ENCODE assay signal across 8 mouse cellular contexts in the genomic region with DNA sequence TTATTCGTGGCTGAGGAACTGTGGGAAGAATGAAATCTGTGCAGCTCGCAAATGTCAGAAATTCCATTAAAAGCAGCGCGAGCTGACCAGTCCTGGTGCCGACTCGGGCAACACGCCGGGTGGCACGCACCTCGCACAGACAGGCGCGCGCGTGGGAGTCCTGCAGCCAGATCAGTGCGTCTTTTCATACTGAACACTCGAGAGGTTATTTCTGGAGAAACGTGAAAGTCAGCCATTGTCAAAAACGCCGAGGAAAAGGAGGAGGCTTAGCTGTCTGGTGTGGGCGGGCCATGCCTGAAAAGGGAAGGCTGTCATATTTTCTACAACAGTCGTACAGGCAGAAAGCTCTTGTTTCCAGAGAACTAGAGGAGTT. TPM values are rescaled to one million over a fixed set of nuclear protein-coding genes. Genes with fewer than 3 reads are reported as not detected.
DNase-seq lines count a peak whose midpoint lies in the region; ATAC-seq and TF ChIP-seq lines count a peak whose summit lies in the region.

No protein-coding gene starts in this region.

- peak overlapping the region; percentile 93 for H3K27ac ChIP-seq in heart, postnatal 0 days (ENCODE audit: low read depth)
- H3K27ac ChIP-seq in ES-E14 (ENCODE audit: insufficient read depth, low read depth, low read length, poor library complexity, severe bottlenecking) = no peak overlapping the region
- H3K27ac ChIP-seq in forebrain, embryonic 10.5 days = peak overlapping the region; percentile 98
- H3K27ac ChIP-seq in limb, embryonic 14.5 days (replicated peaks; ENCODE audit: low read depth, low read length) = peak overlapping the region; percentile 100
- peak overlapping the region; percentile 98 for H3K27ac ChIP-seq in neural tube, embryonic 15.5 days (replicated peaks)

- intact Hi-C loops in heart, postnatal 10 days (cut with DNase I) = loop anchor here (5.0 kb wide), 1 partner anchor 156 kb away; a partner anchor contains a TSS

- no peaks in the 10 kb centered on the region for H3K36me3 ChIP-seq in heart, postnatal 0 days (replicated peaks; ENCODE audit: control insufficient read depth, insufficient read depth, low read length)
- H3K36me3 ChIP-seq in ES-E14 (ENCODE audit: control insufficient read depth, insufficient read depth, low read length, poor library complexity, severe bottlenecking) = no peaks in the 10 kb centered on the region; the same call in 1 of the 2 replicates
- peaks cover 9% of the 10 kb centered on the region for H3K36me3 ChIP-seq in forebrain, embryonic 10.5 days (replicated peaks)
- no peaks in the 10 kb centered on the region for H3K36me3 ChIP-seq in limb, embryonic 14.5 days (ENCODE audit: control insufficient read depth, insufficient read depth, low read length)
- no peaks in the 10 kb centered on the region for H3K36me3 ChIP-seq in neural tube, embryonic 15.5 days

- in situ Hi-C loops in ES-E14 (cut with MboI; ENCODE audit: low sequenced_read_pairs in 2 of 2, unreplicated experiment in 2 of 2) = no loop called here

- no peak overlapping the region for H3K9ac ChIP-seq in heart, postnatal 0 days (replicated peaks; ENCODE audit: low read depth, low read length)
- peak overlapping the region; percentile 62 for H3K9ac ChIP-seq in ES-E14 (ENCODE audit: insufficient read depth, low read depth, low read length, poor library complexity, severe bottlenecking)
- H3K9ac ChIP-seq in limb, embryonic 14.5 days (ENCODE audit: low read depth, low read length, severe bottlenecking) = peak overlapping the region; percentile 58
- H3K9ac ChIP-seq in neural tube, embryonic 15.5 days (replicated peaks) = peak overlapping the region; percentile 73

- 5% methylated on average over 21 of the region's 21 CpGs for WGBS in heart, postnatal 0 days
- WGBS in forebrain, embryonic 10.5 days = 4% methylated on average over 21 of the region's 21 CpGs
- WGBS in limb, embryonic 14.5 days = under 1% methylated on average over 21 of the region's 21 CpGs
- WGBS in neural tube, embryonic 15.5 days = 1% methylated on average over 21 of the region's 21 CpGs

- H3K4me1 ChIP-seq in heart, postnatal 0 days (ENCODE audit: control insufficient read depth, insufficient read depth) = peaks cover 29% of the 10 kb centered on the region
- H3K4me1 ChIP-seq in ES-E14 (ENCODE audit: control insufficient read depth in 2 of 2, insufficient read depth in 2 of 2, low read length in 2 of 2, poor library complexity in 1 of 2) = peaks cover 0 to 7% of the 10 kb centered on the region in 2 experiments; a peak in 2 of 4 replicates
- H3K4me1 ChIP-seq in forebrain, embryonic 10.5 days = peaks cover 28% of the 10 kb centered on the region
- H3K4me1 ChIP-seq in limb, embryonic 14.5 days (ENCODE audit: control insufficient read depth, insufficient read depth, low read length) = peaks cover 10% of the 10 kb centered on the region
- peaks cover 37% of the 10 kb centered on the region for H3K4me1 ChIP-seq in neural tube, embryonic 15.5 days

- ATAC-seq in heart, postnatal 0 days (ENCODE audit: insufficient read depth, low read depth) = peak; percentile 1; the same call in 1 of the 2 replicates
- peak; percentile 1 for ATAC-seq in limb, embryonic 14.5 days (ENCODE audit: low FRiP score, low read depth)
- peak; percentile 33 for ATAC-seq in neural tube, embryonic 15.5 days (ENCODE audit: low FRiP score)
- ATAC-seq in inflammation-experienced regulatory T-cells, adult 6 months = no peak

- no peak for DNase-seq in heart, postnatal 0 days (ENCODE audit: low spot score)
- DNase-seq in heart, postnatal 10 days = no peak
- DNase-seq in ES-E14 (ENCODE audit: low read depth, low spot score) = no peak
- DNase-seq in forebrain, embryonic 10.5 days (ENCODE audit: extremely low spot score, low spot score) = no peak
- peak; percentile 40 for DNase-seq in limb, embryonic 14.5 days (ENCODE audit: low spot score)
- DNase-seq in adrenal gland, postnatal 36 days = no peak

- H3K9me3 ChIP-seq in heart, postnatal 0 days (replicated peaks; ENCODE audit: control insufficient read depth, low read length) = no peaks in the 10 kb centered on the region
- no peaks in the 10 kb centered on the region for H3K9me3 ChIP-seq in ES-E14 (ENCODE audit: control insufficient read depth, insufficient read depth, low read depth, low read length)
- H3K9me3 ChIP-seq in forebrain, embryonic 10.5 days = no peaks in the 10 kb centered on the region
- no peaks in the 10 kb centered on the region for H3K9me3 ChIP-seq in limb, embryonic 14.5 days (ENCODE audit: control insufficient read depth, low read length)
- H3K9me3 ChIP-seq in neural tube, embryonic 15.5 days (replicated peaks) = no peaks in the 10 kb centered on the region

- no peaks in the 10 kb centered on the region for H3K27me3 ChIP-seq in heart, postnatal 0 days (ENCODE audit: control insufficient read depth, insufficient read depth, low read length)
- H3K27me3 ChIP-seq in forebrain, embryonic 10.5 days (ENCODE audit: poor library complexity, severe bottlenecking) = no peaks in the 10 kb centered on the region
- no peaks in the 10 kb centered on the region for H3K27me3 ChIP-seq in limb, embryonic 14.5 days (ENCODE audit: control insufficient read depth, insufficient read depth, low read length)
- no peaks in the 10 kb centered on the region for H3K27me3 ChIP-seq in neural tube, embryonic 15.5 days (replicated peaks)

- no peak for TF ChIP-seq EP300 in heart, postnatal 0 days (IDR thresholded peaks at IDR 0.05; ENCODE audit: low read depth)

- TF ChIP-seq CTCF in heart, postnatal 0 days (IDR thresholded peaks at IDR 0.05; ENCODE audit: low read depth) = no peak

- no peak for TF ChIP-seq POLR2A in limb, embryonic 14.5 days (IDR thresholded peaks at IDR 0.05; ENCODE audit: borderline replicate concordance, extremely low read depth, insufficient read depth, insufficient read length)

- peak overlapping the region; percentile 58 for H3K4me2 ChIP-seq in heart, postnatal 0 days (ENCODE audit: low read depth, low read length)
- peak overlapping the region; percentile 90 for H3K4me2 ChIP-seq in limb, embryonic 14.5 days (replicated peaks; ENCODE audit: low read depth, low read length, severe bottlenecking)
- H3K4me2 ChIP-seq in neural tube, embryonic 15.5 days = peak overlapping the region; percentile 93

- H3K4me3 ChIP-seq in heart, postnatal 0 days (ENCODE audit: low read depth, low read length) = peak overlapping the region; percentile 36
- peak overlapping the region; percentile 45 to 99 for H3K4me3 ChIP-seq in ES-E14 (ENCODE audit: insufficient read depth in 1 of 2, low read depth in 1 of 2, low read length in 2 of 2, poor library complexity in 1 of 2, severe bottlenecking in 1 of 2)
- peak overlapping the region; percentile 99 for H3K4me3 ChIP-seq in forebrain, embryonic 10.5 days
- peak overlapping the region; percentile 91 for H3K4me3 ChIP-seq in limb, embryonic 14.5 days (replicated peaks; ENCODE audit: low read length)
- peak overlapping the region; percentile 89 for H3K4me3 ChIP-seq in neural tube, embryonic 15.5 days (replicated peaks)

TF ChIP-seq in ES-E14, 5 proteins besides CTCF, POLR2A, EP300 and RAD21:
- TF ChIP-seq MAFK (IDR thresholded peaks at IDR 0.05; ENCODE audit: insufficient read depth, low read depth, low read length) = no peak
- no peak for TF ChIP-seq ZC3H11A (IDR thresholded peaks at IDR 0.05; ENCODE audit: borderline replicate concordance, low read depth, low read length)
- no peak for TF ChIP-seq CHD2 (IDR thresholded peaks at IDR 0.05; ENCODE audit: low read depth, low read length)
- TF ChIP-seq ZNF384 (IDR thresholded peaks at IDR 0.05; ENCODE audit: low read depth, low read length) = no peak
- TF ChIP-seq HCFC1 (IDR thresholded peaks at IDR 0.05; ENCODE audit: borderline replicate concordance, insufficient read depth, low read length) = no peak

RNA-seq across cellular contexts. Expression of a gene that starts 0.7 kb away (rescaled TPM):
- 83.6 and 101 TPM in 2 replicates for total RNA-seq in heart, postnatal 0 days (2014; rRNA removed; ENCODE audit: low replicate concordance)
- 250 and 253 TPM in 2 replicates for polyA plus RNA-seq in heart, postnatal 0 days (2015; fragmentation: Nextera tagmentation; extraction: Ambion mirVana)
- total RNA-seq in heart, postnatal 10 days (2021) = 10 to 100 TPM; 84.6 to 90.3 TPM
- total RNA-seq in ES-E14 (2012; rRNA removed) = 39.7 and 45.6 TPM in 2 replicates
- 164 and 189 TPM in 2 replicates for polyA plus RNA-seq in forebrain, embryonic 10.5 days (2016; fragmentation: Nextera tagmentation; extraction: Ambion mirVana)
- polyA plus RNA-seq in limb, embryonic 14.5 days (2012; rRNA removed) = 79.0 and 85.7 TPM in 2 replicates
- polyA plus RNA-seq in limb, embryonic 14.5 days (2014; fragmentation: Nextera tagmentation; extraction: Ambion mirVana) = 210 and 216 TPM in 2 replicates
- polyA plus RNA-seq in neural tube, embryonic 15.5 days (2015; fragmentation: Nextera tagmentation; extraction: Ambion mirVana) = 230 and 258 TPM in 2 replicates
- 10 to 100 TPM; 80.8 to 88.1 TPM for total RNA-seq in adrenal gland, postnatal 36 days (2021)
- 100 to 1,000 TPM in 1 of 3 experiments, 10 to 100 TPM in 2; 74.2 to 131 (median 98.5) TPM for polyA plus RNA-seq in inflammation-experienced regulatory T-cells, adult 6 months (2017; shearing (Covaris generic))

Comparison
In these comparisons a context has a peak if more than half of its experiments do, and no peak if none do; other contexts are left out.
1. H3K4me3 ChIP-seq: peak in every context shown above with its lines; median percentile 99 in forebrain, embryonic 10.5 days; 91 in limb, embryonic 14.5 days; 89 in neural tube, embryonic 15.5 days; 72 in ES-E14; 36 in heart, postnatal 0 days.